Mouse (Mus musculus): ENCODE data around the gene Pnp. TPM values are rescaled to one million over a fixed set of nuclear protein-coding genes. Genes with fewer than 3 reads are reported as not detected.

Pnp gene
- 10 to 100 TPM; 65.2 to 70.9 TPM for total RNA-seq (2023)

GRCm38 (mm10) chr14:50930754-50931492, at the start of gene Pnp, which contains the start of gene Pip4p1:
Gene Pnp (plus strand): TSS chr14:50931082.
Gene Pip4p1 (minus strand): TSS chr14:50930856.

GRCm38 (mm10) chr14:50897374-50897765, 33.5 kb upstream of the Pnp start, which contains the start of gene Klhl33:
Gene Klhl33 (minus strand): TSS chr14:50897507.

GRCm38 (mm10) chr14:50924281-50925064, 6.4 kb upstream of the Pnp start, which contains the start of the genes Osgep and Apex1:
Gene Osgep (minus strand): TSS chr14:50924893.
Gene Apex1 (plus strand): TSS chr14:50924968.

GRCm38 (mm10) chr14:50943932-50944667, 13.2 kb downstream of the Pnp start, which contains the start of gene Gm49342:
Gene Gm49342 (plus strand): TSS chr14:50944517.

GRCm38 (mm10) chr14:50955942-50956508, 25.1 kb downstream of the Pnp start, which contains the start of gene Pnp2:
Gene Pnp2 (plus strand): TSS chr14:50955992.

GRCm38 (mm10) chr14:51007152-51007801, 76.4 kb downstream of the Pnp start, which contains the start of gene Rnase10:
Gene Rnase10 (plus strand): TSS chr14:51007751.

Other genes with a start within 250 kb of the Pnp start
- not detected for gene Olfr747, start 237.9 kb upstream of the Pnp start, total RNA-seq (2023)
- gene Olfr748, start 223.7 kb upstream of the Pnp start, total RNA-seq (2023) = not detected
- not detected for gene Olfr749, start 186.0 kb upstream of the Pnp start, total RNA-seq (2023)
- 10 to 100 TPM; 29.5 to 35.8 TPM for gene Ttc5, start 145.6 kb upstream of the Pnp start, total RNA-seq (2023)
- gene Ccnb1ip1, start 123.3 kb upstream of the Pnp start, total RNA-seq (2023) = not detected
- gene Parp2, start 123.2 kb upstream of the Pnp start, total RNA-seq (2023) = 10 to 100 TPM; 24.8 to 32.1 TPM
- gene Tep1, start 60.5 kb upstream of the Pnp start, total RNA-seq (2023) = 10 to 100 TPM; 44.4 to 66.7 TPM
- gene Klhl33, start 33.6 kb upstream of the Pnp start, total RNA-seq (2023) = under 1 TPM in 1 of 2 experiments, not detected in 1; 0.33 TPM
- 10 to 100 TPM; 19.2 to 25.5 TPM for gene Osgep, start 6.2 kb upstream of the Pnp start, total RNA-seq (2023)
- gene Apex1, start 6.1 kb upstream of the Pnp start, total RNA-seq (2023) = 10 to 100 TPM; 18.4 to 22.9 TPM
- 10 to 100 TPM; 54.5 to 86.3 TPM for gene Pip4p1, start 226 bp upstream of the Pnp start, total RNA-seq (2023)
- 10 to 100 TPM; 67.9 to 80.1 TPM for gene Gm49342, start 13.4 kb downstream of the Pnp start, total RNA-seq (2023)
- gene Pnp2, start 24.9 kb downstream of the Pnp start, total RNA-seq (2023) = 1 to 10 TPM; 5.8 to 7.4 TPM
- under 1 TPM in 1 of 2 experiments, not detected in 1; 0.22 TPM for gene Rnase10, start 76.7 kb downstream of the Pnp start, total RNA-seq (2023)
- gene Rnase9, start 110.8 kb downstream of the Pnp start, total RNA-seq (2023) = not detected
- not detected for gene Rnase11, start 119.1 kb downstream of the Pnp start, total RNA-seq (2023)
- gene Rnase12, start 126.6 kb downstream of the Pnp start, total RNA-seq (2023) = 1 to 10 TPM; 1.0 to 2.2 TPM
- gene Olfr750, start 143.4 kb downstream of the Pnp start, total RNA-seq (2023) = not detected
- gene Rnase4, start 160.0 kb downstream of the Pnp start, total RNA-seq (2023) = 1 to 10 TPM; 6.5 to 7.8 TPM
- 1 to 10 TPM; 5.4 to 6.6 TPM for gene Ang, start 160.1 kb downstream of the Pnp start, total RNA-seq (2023)
- not detected for gene Eddm3b, start 183.3 kb downstream of the Pnp start, total RNA-seq (2023)
- 10 to 100 TPM; 32.8 to 50.5 TPM for gene Rnase6, start 192.8 kb downstream of the Pnp start, total RNA-seq (2023)
- gene Rnase1, start 215.7 kb downstream of the Pnp start, total RNA-seq (2023) = not detected
- 1 to 10 TPM in 1 of 2 experiments, under 1 TPM in 1; 0.88 to 1.3 TPM for gene Rnase2b, start 231.2 kb downstream of the Pnp start, total RNA-seq (2023)